Mouse (Mus musculus): ENCODE data around the gene Creb5. TPM values are rescaled to one million over a fixed set of nuclear protein-coding genes. Genes with fewer than 3 reads are reported as not detected.

The Creb5 gene
- total and polyA plus RNA-seq, 3 experiments, result 0.91 to 3.0 (median 1.9) TPM

DNA sequence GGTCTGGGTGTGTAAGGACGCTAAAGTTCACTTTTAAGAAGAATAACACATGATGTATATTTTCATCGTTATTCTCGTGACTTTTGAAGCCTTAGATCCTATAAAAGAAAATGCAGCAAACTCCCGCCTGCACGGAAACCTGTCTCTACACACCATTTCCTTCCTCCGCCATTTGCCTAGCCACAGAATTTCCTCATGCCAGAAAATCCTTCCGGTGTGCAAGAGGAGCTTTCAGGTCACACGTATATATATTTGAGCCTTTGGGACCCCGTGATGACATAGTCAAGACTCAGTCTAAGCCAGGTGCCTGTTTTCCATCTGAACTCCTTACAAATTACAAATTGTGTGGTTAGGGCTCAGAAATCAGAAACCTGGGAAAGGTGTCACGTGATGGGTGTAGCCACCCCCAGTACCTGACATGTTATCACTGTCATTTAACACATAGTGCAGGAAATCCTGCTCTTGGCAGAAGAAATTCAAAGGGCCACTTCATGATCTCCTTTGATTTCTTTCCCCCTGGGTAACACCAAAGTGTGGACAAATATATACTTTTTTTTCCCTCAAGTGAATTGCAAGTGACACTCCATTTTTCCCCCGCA lies 158.9 kb downstream of the Creb5 start:
- DNase-seq, result no peak

- DNase-seq, result no peak
Measured at GRCm38 (mm10) chr6:53447479-53447878, 160.4 kb downstream of the Creb5 start.

- no peak for DNase-seq
Measured at GRCm38 (mm10) chr6:53448317-53448870, 161.3 kb downstream of the Creb5 start.

GRCm38 (mm10) chr6:53449437-53450173 lies 162.5 kb downstream of the Creb5 start:
- DNase-seq, result no peak

DNA sequence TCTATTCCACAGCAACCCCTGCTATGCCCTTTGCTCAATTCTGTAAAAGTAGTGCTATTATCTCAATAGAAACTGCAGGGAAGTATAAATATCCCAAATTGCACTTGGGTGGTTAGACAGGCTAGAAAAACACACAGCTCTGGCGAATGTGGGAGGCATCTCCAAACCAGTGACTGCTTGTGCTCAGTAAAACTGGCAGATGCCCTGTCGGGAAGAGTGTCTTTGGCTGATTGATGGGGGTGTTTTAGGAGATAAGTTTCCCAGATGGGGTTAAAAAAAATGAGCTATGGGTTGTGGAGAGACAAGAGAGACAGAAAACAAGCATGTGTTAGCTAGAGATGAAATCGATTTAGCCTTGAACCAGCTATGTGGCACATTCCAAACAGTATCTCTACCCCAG lies 163.4 kb downstream of the Creb5 start:
- no peak for DNase-seq

GRCm38 (mm10) chr6:53452240-53452639 lies 165.2 kb downstream of the Creb5 start:
- DNase-seq, result no peak

DNA sequence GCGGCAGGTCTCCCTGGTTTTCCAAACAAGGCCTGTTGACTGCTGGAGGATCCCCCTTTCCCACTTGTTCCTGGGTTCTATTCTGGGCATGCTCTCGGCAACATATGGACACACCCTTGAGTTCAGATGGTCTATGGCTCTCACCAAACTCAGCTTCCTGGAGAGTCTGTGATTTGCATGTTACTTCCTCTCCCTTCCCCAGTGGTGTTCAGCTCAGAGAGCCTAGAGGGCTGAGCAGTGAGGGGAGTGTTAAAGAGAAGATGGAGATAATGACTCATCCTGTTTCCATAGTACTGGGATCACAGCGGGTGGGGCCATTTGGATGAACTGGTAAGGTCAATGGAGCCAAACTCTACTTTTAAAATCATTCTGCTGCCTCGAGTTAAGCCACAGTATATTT lies 168.4 kb downstream of the Creb5 start:
- DNase-seq, result no peak

- no peak for DNase-seq
Measured at GRCm38 (mm10) chr6:53456111-53456510, 169.0 kb downstream of the Creb5 start.

DNA sequence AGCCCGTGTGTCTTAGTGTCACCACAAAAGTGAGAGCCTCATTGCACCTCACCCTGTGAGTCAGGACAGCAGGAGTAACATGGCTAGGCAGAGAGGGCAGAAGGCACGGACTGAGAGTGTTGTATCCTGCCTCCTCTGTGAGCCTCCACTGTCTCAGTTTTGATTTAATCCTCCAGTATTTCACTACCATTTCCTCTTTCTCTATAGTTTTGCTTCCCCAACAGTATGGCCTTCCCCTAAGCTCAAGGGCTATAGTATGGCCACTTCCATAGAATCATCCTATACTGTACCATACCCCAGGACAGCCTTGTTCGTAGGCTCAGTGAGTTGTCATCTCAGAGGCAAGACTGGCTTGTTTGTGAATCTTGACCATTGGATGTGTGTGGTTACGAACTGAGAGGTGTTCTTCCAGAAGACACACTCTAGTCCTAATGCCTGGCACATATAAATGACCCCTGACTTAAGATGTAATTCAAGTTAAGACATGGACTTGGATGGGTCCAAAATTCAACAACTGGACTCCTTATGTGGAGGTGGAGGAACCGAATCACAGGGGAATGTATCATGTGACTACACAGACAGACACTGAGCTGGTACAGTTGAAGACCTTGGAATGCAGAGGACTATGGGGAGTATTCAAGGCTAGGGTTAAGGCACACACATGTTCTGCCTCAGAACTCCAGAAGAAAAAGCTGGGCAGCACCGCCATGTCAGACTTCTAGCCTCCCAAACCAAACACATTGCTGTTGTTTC lies 173.1 kb downstream of the Creb5 start:
- no peak for DNase-seq

GRCm38 (mm10) chr6:53461056-53461455 lies 174.0 kb downstream of the Creb5 start:
- DNase-seq, result no peak

GRCm38 (mm10) chr6:53461775-53462770 lies 175.0 kb downstream of the Creb5 start:
- DNase-seq, result no peak

GRCm38 (mm10) chr6:53462802-53463201 lies 175.7 kb downstream of the Creb5 start:
- no peak for DNase-seq

- no peak for DNase-seq
Measured at GRCm38 (mm10) chr6:53463261-53463813, 176.3 kb downstream of the Creb5 start.

GRCm38 (mm10) chr6:53469204-53469603 lies 182.1 kb downstream of the Creb5 start:
- no peak for DNase-seq

GRCm38 (mm10) chr6:53469703-53470102 lies 182.6 kb downstream of the Creb5 start:
- DNase-seq, result no peak

GRCm38 (mm10) chr6:53470559-53470958 lies 183.5 kb downstream of the Creb5 start:
- peak; percentile 13 for DNase-seq

- no peak for DNase-seq
Measured at GRCm38 (mm10) chr6:53470999-53471591, 184.0 kb downstream of the Creb5 start.

- no peak for DNase-seq
Measured at GRCm38 (mm10) chr6:53472751-53473150, 185.7 kb downstream of the Creb5 start.

- DNase-seq, result no peak
Measured at GRCm38 (mm10) chr6:53477501-53477900, 190.4 kb downstream of the Creb5 start.

DNA sequence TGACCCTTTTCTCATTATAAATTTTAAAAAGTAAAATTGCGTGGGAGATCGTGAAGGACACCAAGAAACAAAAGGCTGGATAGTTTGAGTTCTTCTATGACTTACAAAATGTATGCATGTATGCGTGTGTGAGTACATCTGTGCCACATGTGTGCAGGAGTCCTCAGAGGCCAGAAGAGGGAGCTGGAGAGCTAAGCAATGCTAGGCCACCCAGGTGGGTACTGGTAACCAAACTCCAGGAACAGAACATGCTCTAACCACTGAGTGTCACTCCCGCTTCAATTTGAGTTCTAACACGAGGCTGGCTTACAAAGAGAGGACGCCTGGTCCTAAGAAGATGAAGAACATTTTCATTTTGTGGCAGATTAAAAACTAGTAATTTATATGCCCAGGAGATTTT lies 203.8 kb downstream of the Creb5 start:
- DNase-seq, result no peak

DNA sequence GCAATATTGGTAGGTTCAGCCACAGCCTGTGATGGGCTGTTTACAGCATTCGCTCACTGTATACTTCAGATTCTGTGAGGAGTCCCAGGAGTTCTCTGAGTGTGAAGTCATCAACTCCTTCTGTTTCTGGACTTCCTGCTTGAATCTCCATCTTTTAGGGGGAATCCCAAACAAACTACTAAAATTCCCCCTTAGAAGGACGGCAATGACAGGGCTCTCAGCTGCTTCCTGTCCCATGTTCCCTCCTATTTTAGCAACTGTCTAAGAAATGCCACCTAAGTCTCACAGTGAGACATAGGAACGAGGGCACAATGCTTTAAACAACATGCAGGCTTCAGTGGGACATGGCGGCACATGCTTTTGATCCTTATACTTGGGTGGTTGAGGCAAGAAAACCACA lies 204.3 kb downstream of the Creb5 start:
- no peak for DNase-seq

Measured in adrenal gland, adult 2 months (tissue).